18 mouse cellular contexts compared by ENCODE assay signal in genomic region chr11:53655043-53655442, GRCm38 (mm10). TPM values are rescaled to one million over a fixed set of nuclear protein-coding genes. Genes with fewer than 3 reads are reported as not detected.
DNase-seq lines count a peak whose midpoint lies in the region; ATAC-seq and TF ChIP-seq lines count a peak whose summit lies in the region.
"Had no signal": no experiment of that assay in that cellular context is flagged by ENCODE, and none has a peak within 500 bp of the region (broad histone marks: within the 10 kb centered on the region; RNA-seq: fewer than 3 reads in every experiment).

No protein-coding gene starts in this region.

- H3K9ac ChIP-seq in stomach, embryonic 15.5 days, result no peak overlapping the region
- no peak overlapping the region for H3K9ac ChIP-seq in stomach, postnatal 0 days (ENCODE audit: low read length)
- peak overlapping the region; percentile 59 for H3K9ac ChIP-seq in heart, embryonic 13.5 days
- no peak overlapping the region for H3K9ac ChIP-seq in liver, embryonic 11.5 days (ENCODE audit: low read depth, low read length)
- H3K9ac ChIP-seq in midbrain, embryonic 16.5 days (ENCODE audit: low read depth, low read length), result no peak overlapping the region
- H3K9ac ChIP-seq: embryonic facial prominence, embryonic 12.5 days; midbrain, embryonic 12.5 days had no signal

- H3K4me2 ChIP-seq in stomach, embryonic 15.5 days, result no peak overlapping the region
- no peak overlapping the region for H3K4me2 ChIP-seq in stomach, postnatal 0 days (replicated peaks; ENCODE audit: low read depth)
- H3K4me2 ChIP-seq in heart, embryonic 13.5 days, result peak overlapping the region; percentile 30
- H3K4me2 ChIP-seq in liver, embryonic 11.5 days, result peak overlapping the region; percentile 40; the same call in 1 of the 2 replicates
- no peak overlapping the region for H3K4me2 ChIP-seq in midbrain, embryonic 16.5 days (ENCODE audit: low read length)
- H3K4me2 ChIP-seq: embryonic facial prominence, embryonic 12.5 days; midbrain, embryonic 12.5 days had no signal

- ATAC-seq in stomach, embryonic 15.5 days (ENCODE audit: insufficient read depth, low FRiP score, low read depth), result peak; percentile 63; the same call in 1 of the 2 replicates
- no peak for ATAC-seq in stomach, postnatal 0 days (ENCODE audit: low FRiP score, low TSS enrichment)
- ATAC-seq in heart, embryonic 13.5 days (ENCODE audit: extremely low read depth, insufficient number of reproducible peaks, low FRiP score, low TSS enrichment), result peak; percentile 82; the same call in 1 of the 2 replicates
- peak; percentile 89 for ATAC-seq in liver, embryonic 11.5 days (replicated peaks; ENCODE audit: low FRiP score)
- ATAC-seq in activated CD4-positive, CD25-positive, alpha-beta regulatory T cell, adult 4 months, result no peak
- no peak for ATAC-seq in midbrain, embryonic 16.5 days

- no peak for DNase-seq in stomach, postnatal 0 days (ENCODE audit: low spot score)
- DNase-seq in liver, embryonic 11.5 days (ENCODE audit: low spot score), result peak; percentile 57
- DNase-seq in yolk sac, embryonic 10.5 days (ENCODE audit: low spot score), result peak; percentile 4
- no peak for DNase-seq in adrenal gland, adult 18-20 months (ENCODE audit: low spot score in 2 of 2)
- DNase-seq: cerebellum, postnatal 10 days; gastrocnemius, postnatal 36 days; thymus, postnatal 25 days had no signal

- H3K4me3 ChIP-seq in stomach, embryonic 15.5 days (replicated peaks), result no peak overlapping the region
- no peak overlapping the region for H3K4me3 ChIP-seq in stomach, postnatal 0 days (ENCODE audit: low read depth, low read length)
- no peak overlapping the region for H3K4me3 ChIP-seq in heart, embryonic 13.5 days
- H3K4me3 ChIP-seq in liver, embryonic 11.5 days (ENCODE audit: low read depth, low read length), result no peak overlapping the region
- no peak overlapping the region for H3K4me3 ChIP-seq in midbrain, embryonic 16.5 days (ENCODE audit: low read depth, low read length)
- H3K4me3 ChIP-seq: embryonic facial prominence, embryonic 12.5 days; midbrain, embryonic 12.5 days had no signal

- H3K4me1 ChIP-seq in stomach, embryonic 15.5 days, result no peaks in the 10 kb centered on the region
- H3K4me1 ChIP-seq in stomach, postnatal 0 days (replicated peaks; ENCODE audit: control insufficient read depth, insufficient read depth), result no peaks in the 10 kb centered on the region
- H3K4me1 ChIP-seq in heart, embryonic 13.5 days, result peaks cover 42% of the 10 kb centered on the region
- peaks cover 25% of the 10 kb centered on the region for H3K4me1 ChIP-seq in liver, embryonic 11.5 days (replicated peaks; ENCODE audit: control insufficient read depth, insufficient read depth, low read length)
- no peaks in the 10 kb centered on the region for H3K4me1 ChIP-seq in midbrain, embryonic 16.5 days (ENCODE audit: control insufficient read depth, insufficient read depth, low read length)
- H3K4me1 ChIP-seq: embryonic facial prominence, embryonic 12.5 days; midbrain, embryonic 12.5 days had no signal

- peaks cover 11% of the 10 kb centered on the region for H3K36me3 ChIP-seq in stomach, embryonic 15.5 days
- H3K36me3 ChIP-seq in stomach, postnatal 0 days (ENCODE audit: control insufficient read depth, insufficient read depth, low read length), result peaks cover 6% of the 10 kb centered on the region
- peaks cover 44% of the 10 kb centered on the region for H3K36me3 ChIP-seq in heart, embryonic 13.5 days
- H3K36me3 ChIP-seq in liver, embryonic 11.5 days (ENCODE audit: control insufficient read depth, insufficient read depth, low read length), result peaks cover 15% of the 10 kb centered on the region
- 0 out of 2 replicates have a peak, but pooled peaks cover 5% of the 10 kb centered on the region for H3K36me3 ChIP-seq in midbrain, embryonic 16.5 days (ENCODE audit: control insufficient read depth, insufficient read depth, low read length)

- no peaks in the 10 kb centered on the region for H3K9me3 ChIP-seq in stomach, embryonic 15.5 days
- no peaks in the 10 kb centered on the region for H3K9me3 ChIP-seq in stomach, postnatal 0 days (ENCODE audit: control insufficient read depth, low read length)
- no peaks in the 10 kb centered on the region for H3K9me3 ChIP-seq in heart, embryonic 13.5 days
- no peaks in the 10 kb centered on the region for H3K9me3 ChIP-seq in liver, embryonic 11.5 days (ENCODE audit: control insufficient read depth, low read length)
- no peaks in the 10 kb centered on the region for H3K9me3 ChIP-seq in midbrain, embryonic 16.5 days (replicated peaks; ENCODE audit: control insufficient read depth, low read length, poor library complexity, severe bottlenecking)
- H3K9me3 ChIP-seq: embryonic facial prominence, embryonic 12.5 days; midbrain, embryonic 12.5 days had no signal

- 74% methylated on average over 5 of the region's 5 CpGs for WGBS in stomach, embryonic 15.5 days
- 74% methylated on average over 5 of the region's 5 CpGs for WGBS in stomach, postnatal 0 days
- 10% methylated on average over 5 of the region's 5 CpGs for WGBS in heart, embryonic 13.5 days
- WGBS in liver, embryonic 11.5 days, result 25% methylated on average over 5 of the region's 5 CpGs
- 92% methylated on average over 5 of the region's 5 CpGs for WGBS in midbrain, embryonic 16.5 days

- no peak overlapping the region for H3K27ac ChIP-seq in stomach, embryonic 15.5 days
- no peak overlapping the region for H3K27ac ChIP-seq in stomach, postnatal 0 days (replicated peaks)
- H3K27ac ChIP-seq in heart, embryonic 13.5 days (replicated peaks), result peak overlapping the region; percentile 73
- H3K27ac ChIP-seq in liver, embryonic 11.5 days (ENCODE audit: low read depth, low read length), result peak overlapping the region; percentile 54
- no peak overlapping the region for H3K27ac ChIP-seq in midbrain, embryonic 16.5 days (ENCODE audit: low read length)
- H3K27ac ChIP-seq: embryonic facial prominence, embryonic 12.5 days; midbrain, embryonic 12.5 days had no signal

- no peak for TF ChIP-seq EP300 in stomach, postnatal 0 days (optimal IDR thresholded peaks at IDR 0.05)

- no peak for TF ChIP-seq CTCF in stomach, postnatal 0 days (IDR thresholded peaks at IDR 0.05; ENCODE audit: low read depth)

- no peaks in the 10 kb centered on the region for H3K27me3 ChIP-seq in stomach, embryonic 15.5 days (replicated peaks)
- H3K27me3 ChIP-seq in stomach, postnatal 0 days (ENCODE audit: control insufficient read depth, insufficient read depth, low read length), result no peaks in the 10 kb centered on the region
- no peaks in the 10 kb centered on the region for H3K27me3 ChIP-seq in heart, embryonic 13.5 days (replicated peaks)
- no peaks in the 10 kb centered on the region for H3K27me3 ChIP-seq in liver, embryonic 11.5 days (replicated peaks; ENCODE audit: control insufficient read depth, insufficient read depth, low read length)
- H3K27me3 ChIP-seq in midbrain, embryonic 16.5 days (ENCODE audit: control insufficient read depth, insufficient read depth, low read depth, low read length), result no peaks in the 10 kb centered on the region
- H3K27me3 ChIP-seq: embryonic facial prominence, embryonic 12.5 days; midbrain, embryonic 12.5 days had no signal

RNA-seq across cellular contexts. Expression of gene Il13, which starts 20.5 kb away (rescaled TPM):
- not detected in 2 replicates for polyA plus RNA-seq in stomach, embryonic 15.5 days (2015; fragmentation: Nextera tagmentation; extraction: Ambion mirVana)
- not detected in 2 replicates for polyA plus RNA-seq in stomach, postnatal 0 days (2015; fragmentation: Nextera tagmentation; extraction: Ambion mirVana)
- polyA plus RNA-seq in heart, embryonic 13.5 days (2015; fragmentation: Nextera tagmentation; extraction: Ambion mirVana), result not detected in 2 replicates
- not detected in 2 replicates for polyA plus RNA-seq in liver, embryonic 11.5 days (2014; fragmentation: Nextera tagmentation; extraction: Ambion mirVana)
- not detected for polyA plus RNA-seq in activated CD4-positive, CD25-positive, alpha-beta regulatory T cell, adult 4 months (2017; shearing (Covaris generic))
- polyA plus RNA-seq in midbrain, embryonic 16.5 days (2015; fragmentation: Nextera tagmentation; extraction: Ambion mirVana), result not detected in 2 replicates
- not detected for total RNA-seq in adrenal gland, adult 18-20 months (2021)
- total RNA-seq: gastrocnemius, postnatal 36 days; left cerebral cortex, postnatal 25 days had no signal
- polyA plus RNA-seq: embryonic facial prominence, embryonic 12.5 days; forebrain, embryonic 11.5 days; intestine, embryonic 14.5 days; lung, embryonic 16.5 days; midbrain, embryonic 12.5 days; neural tube, embryonic 11.5 days had no signal

RNA-seq across cellular contexts. Expression of gene Il4, which starts 36.6 kb away (rescaled TPM):
- polyA plus RNA-seq in stomach, embryonic 15.5 days (2015; fragmentation: Nextera tagmentation; extraction: Ambion mirVana), result 1.0 and 1.8 TPM in 2 replicates
- 0.27 and 0.45 TPM in 2 replicates for polyA plus RNA-seq in stomach, postnatal 0 days (2015; fragmentation: Nextera tagmentation; extraction: Ambion mirVana)
- polyA plus RNA-seq in heart, embryonic 13.5 days (2015; fragmentation: Nextera tagmentation; extraction: Ambion mirVana), result 0.40 and 0.79 TPM in 2 replicates
- 1.9 and 3.2 TPM in 2 replicates for polyA plus RNA-seq in liver, embryonic 11.5 days (2014; fragmentation: Nextera tagmentation; extraction: Ambion mirVana)
- polyA plus RNA-seq in activated CD4-positive, CD25-positive, alpha-beta regulatory T cell, adult 4 months (2017; shearing (Covaris generic)), result 10 to 100 TPM in 1 of 2 experiments, 1 to 10 TPM in 1; 8.8 to 10.4 TPM
- polyA plus RNA-seq in midbrain, embryonic 16.5 days (2015; fragmentation: Nextera tagmentation; extraction: Ambion mirVana), result 5.2 and 5.5 TPM in 2 replicates
- not detected for total RNA-seq in adrenal gland, adult 18-20 months (2021)
- total RNA-seq: gastrocnemius, postnatal 36 days; left cerebral cortex, postnatal 25 days had no signal

RNA-seq across cellular contexts. Expression of gene Rad50, which starts 52.1 kb away (rescaled TPM):
- polyA plus RNA-seq in stomach, embryonic 15.5 days (2015; fragmentation: Nextera tagmentation; extraction: Ambion mirVana), result 28.9 and 29.5 TPM in 2 replicates
- 12.4 and 15.7 TPM in 2 replicates for polyA plus RNA-seq in stomach, postnatal 0 days (2015; fragmentation: Nextera tagmentation; extraction: Ambion mirVana)
- 19.1 and 20.3 TPM in 2 replicates for polyA plus RNA-seq in heart, embryonic 13.5 days (2015; fragmentation: Nextera tagmentation; extraction: Ambion mirVana)
- polyA plus RNA-seq in liver, embryonic 11.5 days (2014; fragmentation: Nextera tagmentation; extraction: Ambion mirVana), result 36.4 and 37.5 TPM in 2 replicates
- polyA plus RNA-seq in activated CD4-positive, CD25-positive, alpha-beta regulatory T cell, adult 4 months (2017; shearing (Covaris generic)), result 10 to 100 TPM; 43.2 to 44.8 TPM
- polyA plus RNA-seq in midbrain, embryonic 16.5 days (2015; fragmentation: Nextera tagmentation; extraction: Ambion mirVana), result 11.0 and 11.7 TPM in 2 replicates
- 10 to 100 TPM in 1 of 2 experiments, 1 to 10 TPM in 1; 8.3 to 12.0 TPM for total RNA-seq in adrenal gland, adult 18-20 months (2021)

Comparison
In these comparisons a context has a peak if more than half of its experiments do, and no peak if none do; other contexts are left out.
1. ATAC-seq: peak in stomach, embryonic 15.5 days (single experiment), heart, embryonic 13.5 days (single experiment) and liver, embryonic 11.5 days (single experiment); none in stomach, postnatal 0 days (single experiment), activated CD4-positive, CD25-positive, alpha-beta regulatory T cell, adult 4 months (single experiment) and midbrain, embryonic 16.5 days (single experiment).
2. H3K27ac ChIP-seq: peak in heart, embryonic 13.5 days (single experiment) and liver, embryonic 11.5 days (single experiment); none in stomach, embryonic 15.5 days (single experiment), stomach, postnatal 0 days (single experiment) and midbrain, embryonic 16.5 days (single experiment).
3. H3K4me2 ChIP-seq: peak in heart, embryonic 13.5 days (single experiment) and liver, embryonic 11.5 days (single experiment); none in stomach, embryonic 15.5 days (single experiment), stomach, postnatal 0 days (single experiment) and midbrain, embryonic 16.5 days (single experiment).
4. DNase-seq: peak in liver, embryonic 11.5 days (single experiment) and yolk sac, embryonic 10.5 days (single experiment); none in stomach, postnatal 0 days (single experiment) and adrenal gland, adult 18-20 months (0 of 2).